Mouse (Mus musculus) left cerebral cortex, postnatal 10 days (tissue): ENCODE measurements around the gene Zfyve1. TPM values are rescaled to one million over a fixed set of nuclear protein-coding genes. Genes with fewer than 3 reads are reported as not detected.
"Not testable (repeated sequence)": the region's sequence is repeated elsewhere in the genome, so short reads cannot be mapped to it uniquely, and the experiment has no call there.

Experiments
- DNase-seq, 2 experiments: peaks; one replicate each; pipeline ENCODE4 v3.0.0; 2021 to 2022; ENCODE audit warnings: low spot score in 2 of 2, mixed read lengths in 1 of 2; ENCODE audit errors: extremely low spot score in 1 of 2
- intact Hi-C: fragments of 180-260 bp; cut with DNase I; formaldehyde crosslinking; loops from one replicate; pipeline ENCODE4 v1.15.1; 2025
- total RNA-seq, 2 experiments: library from RNA; stranded (reverse); gene quantifications; 2 replicates each; pipeline ENCODE4 v1.2.3; 2021

Gene Zfyve1
- 10 to 100 TPM; 37.2 to 40.3 TPM for total RNA-seq

DNA sequence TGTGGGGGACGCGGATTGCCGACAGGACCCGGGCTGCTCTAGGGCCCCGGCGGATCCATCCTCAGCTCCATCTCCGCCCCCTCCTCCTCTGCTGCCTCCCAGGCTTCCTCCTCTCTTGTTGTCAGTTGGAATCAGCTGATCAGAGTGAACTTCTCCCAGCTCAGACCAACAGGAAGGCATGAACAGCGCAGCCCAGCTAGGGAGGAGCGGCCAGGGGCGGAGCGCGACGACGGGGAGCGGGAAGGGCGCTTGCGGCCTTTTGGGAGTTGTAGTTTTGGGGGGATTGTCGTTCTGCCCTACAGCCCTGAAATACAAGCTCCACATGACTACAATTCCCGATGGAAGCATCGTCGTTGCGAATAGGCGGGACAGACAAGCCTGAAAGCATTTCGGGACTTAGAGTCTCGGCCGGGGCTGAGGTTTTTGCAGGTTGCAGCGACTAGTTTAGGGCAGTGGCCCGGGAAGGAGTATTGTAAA lies at the start of gene Zfyve1:
Zfyve1 (minus strand) TSS at position 198 of the 477 bp plus-strand sequence.
- peak; percentile 96 to 97 for DNase-seq
- intact Hi-C loops = loop anchor here (5.0 kb wide), 1 partner anchor 35 kb away; the partner anchor contains the start of gene Rbm25

- DNase-seq = no peak
- intact Hi-C loops = no loop called here
Observed at GRCm38 (mm10) chr12:83643116-83643515, 46.1 kb upstream of the Zfyve1 start.

- DNase-seq = no peak
- intact Hi-C loops = no loop called here
Observed at GRCm38 (mm10) chr12:83641233-83641632, 44.2 kb upstream of the Zfyve1 start.

GRCm38 (mm10) chr12:83633807-83634206 lies 36.8 kb upstream of the Zfyve1 start:
- no peak for DNase-seq
- intact Hi-C loops = loop anchor here (5.0 kb wide), 1 partner anchor 37 kb away; the partner anchor contains the start of gene Zfyve1

GRCm38 (mm10) chr12:83632680-83633025 lies 35.6 kb upstream of the Zfyve1 start:
- intact Hi-C loops = loop anchor here (5.0 kb wide), 1 partner anchor 35 kb away; the partner anchor contains the start of gene Zfyve1
- DNase-seq = peak; percentile 19 to 62

DNA sequence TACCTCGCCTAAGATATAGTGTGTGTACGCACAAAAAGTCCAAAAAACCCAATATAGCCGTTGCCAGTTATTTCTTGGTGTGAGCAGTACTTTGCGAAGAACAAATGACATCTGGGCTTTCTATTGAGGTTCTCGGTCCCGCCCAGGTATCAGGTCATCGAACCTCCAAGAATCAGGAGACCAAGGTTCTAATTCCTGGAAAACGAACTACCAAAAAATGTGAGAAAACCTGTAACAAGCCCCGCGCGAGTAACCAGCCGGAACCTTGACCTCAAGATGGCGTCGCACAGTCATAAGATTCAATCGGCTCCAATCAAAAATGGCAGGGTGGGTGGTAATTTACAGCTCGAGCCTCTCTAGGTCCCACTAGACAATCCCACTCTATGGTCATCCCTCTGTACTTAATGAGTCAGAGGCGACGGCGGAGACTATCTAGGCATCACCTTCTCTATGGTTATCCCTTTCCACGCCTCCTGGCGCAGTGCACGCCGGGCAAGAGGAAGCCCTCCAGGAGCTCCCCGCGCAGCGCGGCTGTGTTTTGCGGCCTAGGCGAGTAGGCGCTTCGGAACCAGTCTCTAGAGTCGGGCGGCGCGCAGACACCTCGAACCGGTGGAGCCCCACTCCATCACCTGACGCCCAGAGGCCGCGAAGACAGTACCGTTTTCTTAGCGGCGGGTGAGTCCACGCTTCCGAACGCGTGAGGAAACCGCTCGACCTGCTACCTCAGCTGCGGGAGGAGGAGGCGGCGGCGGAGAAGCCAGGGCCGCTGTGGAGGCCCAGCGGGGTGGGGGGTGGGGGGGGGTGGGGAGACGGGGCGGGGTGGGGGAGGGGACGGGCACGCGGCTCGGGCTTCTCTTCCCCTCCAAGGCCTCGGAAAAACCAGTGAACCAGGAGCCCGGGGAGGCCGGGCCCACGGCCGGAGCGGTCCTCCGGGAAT lies 35.0 kb upstream of the Zfyve1 start:
- peak; percentile 97 to 98 for DNase-seq
- intact Hi-C loops = loop anchor here (5.0 kb wide), 1 partner anchor 35 kb away; the partner anchor contains the start of gene Zfyve1

DNA sequence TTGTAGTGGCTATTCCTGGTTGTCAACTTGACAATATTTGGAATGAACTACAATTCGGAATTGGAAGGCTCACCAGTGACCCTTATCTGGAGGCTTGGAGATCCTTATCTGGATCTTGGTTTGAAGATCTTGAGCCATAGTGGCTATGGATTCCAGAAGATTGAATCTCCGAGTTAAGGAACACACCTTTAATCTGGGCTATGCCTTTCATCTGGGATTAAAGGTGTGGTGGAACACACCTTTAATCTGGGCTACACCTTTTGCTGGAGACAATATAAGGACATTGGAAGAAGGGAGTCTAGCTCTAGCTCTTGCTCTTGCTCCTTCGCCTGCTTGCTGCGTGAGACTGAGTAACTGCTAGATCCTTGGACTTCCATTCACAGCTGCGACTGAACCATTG lies 33.9 kb upstream of the Zfyve1 start, which contains the start of gene Rbm25:
Rbm25 (plus strand) TSS at position 301 of the 400 bp plus-strand sequence.
- intact Hi-C loops = loop anchor here (5.0 kb wide), 1 partner anchor 34 kb away; the partner anchor contains the start of gene Zfyve1
- DNase-seq = not testable (repeated sequence)

DNA sequence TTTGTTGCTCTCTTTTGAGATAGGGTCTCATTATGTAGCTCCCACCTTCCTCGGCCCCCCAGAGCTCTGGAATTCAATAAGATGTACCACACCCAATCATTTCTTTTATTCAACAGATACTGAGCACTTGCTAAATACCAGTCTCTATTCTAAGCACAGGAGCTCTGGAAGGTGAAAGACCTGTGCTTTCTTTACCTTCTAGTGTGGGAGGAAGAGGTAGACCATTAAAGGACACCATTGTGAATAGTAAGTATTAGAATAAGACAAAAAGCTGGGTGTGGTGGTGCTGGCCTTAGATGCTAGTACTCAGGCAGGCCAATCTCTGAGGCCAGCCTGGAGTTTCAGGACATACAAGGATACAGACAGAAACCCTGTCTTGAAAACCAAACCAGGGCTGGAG lies 27.3 kb upstream of the Zfyve1 start:
- intact Hi-C loops = no loop called here

DNA sequence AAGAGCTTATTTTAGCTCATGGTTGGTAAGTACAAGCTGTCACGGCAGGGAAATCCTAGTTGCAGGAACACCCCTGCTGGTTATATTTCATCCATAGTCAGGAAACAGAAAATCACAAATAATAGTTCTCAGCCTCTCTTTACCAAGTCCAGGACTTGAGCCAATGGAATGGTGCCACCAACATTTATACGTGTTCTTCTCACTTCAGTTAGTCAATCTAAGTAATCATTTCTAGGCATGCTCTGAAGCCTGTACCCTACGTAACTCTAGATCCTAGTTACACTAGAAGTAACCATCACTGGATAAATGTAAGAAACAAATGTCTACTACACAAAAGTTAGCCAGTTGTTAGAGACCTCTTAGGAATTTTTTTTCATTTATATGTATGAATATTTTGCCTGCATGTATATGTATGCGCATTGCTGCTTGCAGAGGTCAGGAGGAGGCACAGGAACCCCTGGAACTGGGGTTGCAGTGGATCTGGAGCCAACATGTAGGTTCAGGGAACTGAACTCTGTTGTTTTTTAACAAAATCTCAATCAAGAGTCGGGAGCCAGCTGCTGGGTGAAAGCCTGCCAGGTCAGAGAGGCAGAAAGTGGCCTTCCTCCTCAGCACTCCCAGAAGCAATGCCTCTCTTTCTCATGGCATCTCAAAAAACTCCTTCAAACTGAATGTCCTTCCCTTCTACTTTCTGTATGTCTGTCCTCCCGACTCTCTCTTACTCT lies 25.2 kb upstream of the Zfyve1 start:
- intact Hi-C loops = no loop called here
- DNase-seq = no peak

More for the DNA sequence above, 27.3 kb upstream of the Zfyve1 start:
- no peak for DNase-seq

DNA sequence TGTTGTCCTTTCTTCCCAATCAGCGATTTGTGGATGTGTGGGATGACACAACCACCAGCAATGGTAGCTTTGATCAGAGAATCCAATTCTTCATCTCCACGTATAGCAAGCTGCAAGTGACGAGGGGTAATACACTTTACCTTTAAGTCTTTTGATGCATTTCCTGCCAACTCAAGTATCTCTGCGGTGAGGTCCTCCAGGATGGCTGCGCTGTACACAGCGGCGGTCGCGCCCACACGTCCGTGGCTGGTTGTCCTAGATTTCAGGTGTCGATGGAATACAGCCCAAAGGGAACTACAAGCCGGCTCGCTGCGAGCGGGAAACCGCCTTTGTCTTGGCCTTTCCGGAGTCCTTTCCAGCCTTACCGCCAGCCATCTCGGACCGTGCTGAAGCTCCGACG lies 23.7 kb upstream of the Zfyve1 start:
- intact Hi-C loops = not testable (repeated sequence)
- peak in 1 of 2 experiments; percentile 24 for DNase-seq

GRCm38 (mm10) chr12:83618981-83619380 lies 22.0 kb upstream of the Zfyve1 start:
- intact Hi-C loops = no loop called here
- DNase-seq = no peak

GRCm38 (mm10) chr12:83617261-83617660 lies 20.2 kb upstream of the Zfyve1 start:
- intact Hi-C loops = no loop called here
- no peak for DNase-seq

GRCm38 (mm10) chr12:83606411-83606810 lies 9.4 kb upstream of the Zfyve1 start:
- DNase-seq, intact Hi-C loops: not testable (repeated sequence)

GRCm38 (mm10) chr12:83602285-83602684 lies 5.3 kb upstream of the Zfyve1 start:
- intact Hi-C loops = no loop called here
- DNase-seq = no peak

DNA sequence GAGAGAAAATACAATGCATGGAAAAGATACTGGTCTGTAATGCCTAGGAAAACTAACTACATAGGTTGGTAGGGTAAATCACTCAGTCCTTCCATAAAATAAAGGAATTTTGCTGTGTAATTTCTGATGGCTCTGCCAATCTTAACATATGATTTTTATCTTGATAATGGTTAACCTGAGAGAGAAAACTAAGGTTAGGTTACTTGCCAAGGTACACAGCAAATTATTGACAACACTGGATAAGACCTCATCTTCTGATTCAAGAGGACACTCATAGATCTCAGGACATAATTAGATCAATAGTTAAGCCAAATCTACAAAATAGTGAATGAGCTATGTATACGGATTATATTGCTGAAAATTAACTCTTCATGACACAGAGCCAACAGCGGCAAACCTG lies 859 bp upstream of the Zfyve1 start:
- DNase-seq = no peak
- intact Hi-C loops = loop anchor here (5.0 kb wide), 1 partner anchor 34 kb away; the partner anchor contains the start of gene Rbm25

- intact Hi-C loops = loop anchor here (5.0 kb wide), 1 partner anchor 36 kb away; the partner anchor contains the start of gene Rbm25
- no peak for DNase-seq
Observed at GRCm38 (mm10) chr12:83596191-83596954, 649 bp downstream of the Zfyve1 start.

GRCm38 (mm10) chr12:83594454-83595040 lies 2.5 kb downstream of the Zfyve1 start:
- intact Hi-C loops = loop anchor here (5.0 kb wide), 1 partner anchor 38 kb away; the partner anchor contains the start of gene Rbm25
- no peak for DNase-seq
